Mouse (Mus musculus) MEL-GATA-1-ER (cell line): ENCODE data around the gene Stard3nl.
"Not testable (repeated sequence)": the region's sequence is repeated elsewhere in the genome, so short reads cannot be mapped to it uniquely, and the experiment has no call there.

Experiments used
- DNase-seq: peaks from one replicate; pipeline ENCODE4 v3.0.0-alpha.2; 2012; ENCODE audit warnings: low read depth; ENCODE audit errors: extremely low read depth

The Stard3nl gene

DNA sequence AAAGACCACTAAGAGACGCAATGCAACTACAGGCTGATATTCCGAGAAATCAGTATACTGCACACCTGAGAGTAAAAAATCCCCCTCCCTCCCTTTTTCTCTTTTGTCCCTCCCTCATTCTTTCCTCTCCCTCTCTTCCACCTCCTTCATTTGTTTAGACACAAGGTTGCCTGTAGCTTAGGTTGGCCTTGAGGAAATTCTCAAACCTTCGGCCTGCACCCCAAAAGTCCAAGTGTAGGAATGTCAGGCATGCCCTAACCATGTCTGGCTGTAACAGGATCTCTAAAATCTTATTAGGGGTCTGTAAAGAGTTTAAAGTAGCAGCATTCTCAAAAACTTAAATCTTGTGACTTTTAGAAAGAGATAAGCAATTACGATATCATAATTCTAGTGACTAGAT, 10.4 kb downstream of the Stard3nl start:
- no peak for DNase-seq

DNA sequence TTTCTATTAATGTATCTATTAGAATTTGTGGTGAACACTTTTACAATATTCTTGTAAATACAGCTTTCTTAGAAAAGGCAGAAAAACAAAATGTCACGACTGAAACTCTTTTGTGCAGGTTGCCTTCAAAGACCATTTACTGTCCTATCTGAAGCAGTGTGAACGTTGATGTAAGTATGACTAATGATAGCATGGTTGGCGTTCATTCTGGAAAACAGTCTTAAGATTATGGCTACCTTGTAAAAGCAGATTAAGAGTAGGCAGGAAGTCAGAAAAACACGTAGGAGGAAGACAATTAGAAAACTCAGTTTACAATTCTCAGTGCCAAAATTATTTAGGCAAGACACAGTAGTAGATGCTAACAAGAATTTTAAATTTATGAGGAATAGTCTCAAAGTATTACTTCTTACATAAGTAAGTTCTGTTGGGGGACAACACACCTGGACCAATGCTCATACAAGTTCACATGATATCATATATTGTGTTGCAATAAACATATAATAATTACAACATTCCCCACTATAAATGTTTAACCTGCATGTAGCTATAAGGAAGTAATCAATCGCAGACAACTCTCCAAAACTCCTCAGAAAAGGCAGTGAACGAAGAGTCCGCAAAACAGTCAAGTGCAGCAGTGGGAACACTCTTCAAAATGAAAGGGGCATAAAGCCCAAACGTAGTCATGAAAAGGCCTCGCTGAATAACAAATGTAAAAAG, 14.3 kb downstream of the Stard3nl start:
- no peak for DNase-seq

DNA sequence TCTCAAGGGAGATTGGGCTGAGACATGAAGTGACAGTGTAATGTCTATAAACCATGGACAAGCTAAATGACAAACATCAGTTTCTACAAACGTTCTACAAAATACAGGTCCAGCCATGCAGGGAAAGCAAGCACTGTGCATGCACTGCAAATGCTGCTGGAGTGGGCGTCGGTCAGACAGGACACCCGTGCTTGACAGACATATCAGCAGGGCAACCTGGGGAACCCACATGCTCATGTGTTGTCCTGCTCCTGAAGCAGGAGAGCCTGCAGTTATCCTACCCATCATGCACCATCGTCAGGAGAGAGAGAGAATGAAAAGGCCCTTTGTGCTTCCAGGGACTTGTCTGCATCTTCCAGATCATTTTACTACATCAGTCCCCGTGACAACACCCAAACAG, 16.3 kb downstream of the Stard3nl start:
- no peak for DNase-seq

DNA sequence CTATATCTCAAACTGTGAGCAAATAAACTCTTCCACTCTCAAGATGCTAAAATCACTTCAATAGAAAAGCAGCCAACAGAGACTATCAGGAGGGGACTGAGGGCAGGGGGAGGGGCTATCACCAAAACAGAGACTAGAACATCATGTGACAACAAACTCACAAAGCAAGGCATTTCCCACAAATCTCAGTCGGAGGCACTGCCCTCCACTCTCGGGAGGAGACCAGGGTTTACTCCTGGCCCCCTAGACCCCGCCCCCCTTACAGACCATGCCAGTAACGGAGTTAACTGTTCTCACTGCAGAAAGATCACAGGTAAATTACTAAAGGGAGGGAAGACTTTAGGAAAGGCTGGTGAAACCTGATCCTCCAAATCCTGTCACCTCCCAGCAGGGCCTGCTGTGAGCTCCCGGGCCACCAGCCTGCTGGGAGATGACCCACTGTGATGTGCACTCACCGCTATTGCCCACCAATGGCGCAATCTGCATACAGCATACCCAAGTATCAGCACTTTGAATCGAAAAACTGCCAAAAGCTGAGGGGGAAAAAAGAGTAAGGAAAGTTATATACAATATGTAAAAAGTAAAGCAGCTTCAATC, 23.4 kb downstream of the Stard3nl start:
- DNase-seq, result no peak

DNA sequence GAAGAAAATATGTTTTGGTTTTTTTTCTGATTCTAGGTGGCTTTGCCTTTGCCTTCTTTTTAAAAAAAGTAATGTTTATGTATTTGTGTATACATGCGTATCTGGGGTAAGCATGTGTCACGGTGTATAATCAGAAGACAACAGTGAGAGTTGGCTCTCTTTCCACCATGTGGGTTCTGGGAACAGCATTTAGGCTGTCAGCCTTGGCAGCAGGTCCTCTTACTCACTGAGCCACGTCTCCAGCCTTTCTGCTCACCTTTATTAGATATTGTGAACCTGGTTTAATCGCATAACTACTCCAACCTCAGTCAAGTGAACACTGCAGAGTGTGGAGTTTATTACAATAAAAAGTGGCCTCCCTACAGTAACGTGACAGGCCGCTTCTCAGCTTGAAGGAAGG, 26.8 kb downstream of the Stard3nl start:
- DNase-seq, result no peak

DNA sequence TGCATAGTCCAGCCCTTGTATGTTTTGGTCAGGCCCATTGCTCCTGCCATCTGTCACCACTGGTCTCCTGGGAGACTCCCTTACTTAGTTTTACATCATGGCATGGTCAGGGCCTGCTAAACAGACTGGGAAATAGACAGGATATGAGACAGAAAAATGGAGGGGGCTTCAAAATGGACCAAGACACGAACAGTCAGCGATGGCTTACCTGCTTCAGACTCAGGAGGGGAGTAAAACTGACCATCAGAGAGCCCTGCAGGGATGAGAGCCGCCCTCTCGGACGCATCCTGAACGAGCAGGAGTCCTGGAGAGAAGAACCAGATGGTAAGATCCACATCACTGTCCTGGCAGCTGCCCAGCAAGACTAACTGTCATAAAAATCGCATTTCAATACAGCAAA, 28.1 kb downstream of the Stard3nl start:
- no peak for DNase-seq

DNA sequence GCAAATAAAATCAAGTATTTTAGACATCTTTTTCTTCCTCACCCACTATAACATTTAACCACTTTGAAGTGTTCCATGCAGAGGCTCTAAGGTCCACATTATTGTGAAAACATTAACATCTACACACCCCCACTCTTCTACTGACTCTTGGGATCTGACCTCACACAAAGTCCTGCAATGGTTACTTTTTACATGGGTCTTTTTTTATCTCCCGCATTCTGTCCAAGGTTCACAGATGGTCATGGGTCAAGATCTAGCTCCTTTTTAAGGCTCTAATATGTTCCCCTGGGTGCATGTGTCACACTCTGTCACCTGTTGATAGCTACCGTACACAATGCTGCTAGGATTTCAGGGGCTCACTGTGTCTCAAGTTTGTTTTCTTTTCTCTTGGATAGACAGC, 28.7 kb downstream of the Stard3nl start:
- no peak for DNase-seq

DNA sequence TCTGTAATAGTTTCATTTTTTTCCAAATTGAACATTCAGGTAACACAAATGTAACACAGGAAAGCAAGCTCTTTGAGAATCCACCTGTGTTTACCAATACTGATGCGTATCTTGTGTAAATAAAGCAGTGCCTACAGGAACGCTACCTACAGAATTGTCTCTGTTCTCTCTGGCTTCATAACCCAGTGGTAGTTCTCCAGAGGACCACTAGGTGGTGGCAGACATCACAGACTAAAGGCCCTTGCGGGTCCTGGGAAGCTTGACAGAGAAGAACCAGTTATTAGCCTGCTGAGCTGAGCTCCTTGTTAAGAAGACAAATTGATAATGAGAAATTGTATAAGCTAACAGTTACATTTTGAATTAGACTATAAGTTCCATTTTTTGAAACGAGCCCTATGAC, 30.0 kb downstream of the Stard3nl start:
- peak; percentile 29 for DNase-seq

DNA sequence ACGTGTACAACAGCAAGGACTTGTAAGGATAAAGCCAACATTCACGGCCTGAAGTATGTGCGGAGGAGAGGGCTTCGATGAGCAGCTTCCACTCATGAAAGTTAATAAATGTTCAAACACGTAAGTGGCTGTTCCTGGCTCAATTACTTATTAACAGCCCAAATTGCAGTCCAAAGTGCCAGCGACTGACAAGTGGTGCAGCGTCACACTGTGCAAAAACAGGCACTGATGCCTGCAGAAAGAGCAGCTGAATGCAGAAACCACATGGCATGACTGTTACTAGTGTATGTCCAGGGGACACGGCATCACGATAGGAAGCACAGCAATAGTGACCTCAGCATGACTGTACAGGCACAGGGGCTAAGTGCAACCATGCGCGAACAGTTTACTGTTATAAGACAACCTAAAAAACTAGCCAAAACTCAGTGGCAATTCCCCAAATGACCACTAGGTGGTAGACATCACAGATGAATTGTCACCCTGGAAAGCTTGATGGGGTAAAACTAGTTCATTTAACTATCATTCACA, 31.3 kb downstream of the Stard3nl start:
- DNase-seq, result peak; percentile 33

DNA sequence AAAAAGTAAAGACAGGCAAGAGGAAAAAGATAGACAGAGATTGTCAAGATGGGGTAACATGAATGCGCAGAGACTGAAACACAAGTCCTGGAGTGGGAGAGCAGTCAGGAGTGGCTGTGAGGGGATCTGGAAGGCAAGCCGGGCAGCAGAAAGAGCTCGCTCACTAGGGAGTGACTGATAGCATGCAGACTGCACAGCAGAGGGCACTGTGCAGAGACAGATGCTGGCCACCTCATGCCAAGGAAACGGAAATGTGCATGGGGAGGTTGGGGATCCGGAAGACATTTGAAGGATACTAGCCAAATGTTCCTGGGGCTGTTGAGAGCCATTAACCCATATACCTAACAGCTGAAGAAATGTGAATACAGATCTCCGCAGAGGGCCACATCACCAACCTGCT, 33.2 kb downstream of the Stard3nl start:
- DNase-seq, result no peak

DNA sequence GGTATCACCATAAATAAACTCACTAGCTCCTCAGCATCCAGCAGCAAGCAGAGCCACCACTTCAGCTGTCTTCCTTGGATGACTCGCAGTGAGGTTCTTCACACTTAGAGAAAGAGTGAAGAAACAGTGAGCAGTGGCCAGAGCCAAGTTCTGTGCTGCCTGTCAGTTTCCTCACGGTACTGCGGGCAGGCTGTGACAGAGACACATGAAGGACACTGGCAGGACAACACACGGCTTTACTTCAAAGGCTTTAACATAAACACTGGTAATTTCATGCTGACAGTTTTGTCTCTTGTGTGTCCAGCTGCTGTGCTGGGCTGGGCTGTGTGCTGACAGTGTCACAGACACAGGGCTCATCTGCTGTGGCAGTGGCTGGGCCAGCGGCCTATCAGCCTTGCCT, 37.6 kb downstream of the Stard3nl start:
- DNase-seq, result no peak

DNA sequence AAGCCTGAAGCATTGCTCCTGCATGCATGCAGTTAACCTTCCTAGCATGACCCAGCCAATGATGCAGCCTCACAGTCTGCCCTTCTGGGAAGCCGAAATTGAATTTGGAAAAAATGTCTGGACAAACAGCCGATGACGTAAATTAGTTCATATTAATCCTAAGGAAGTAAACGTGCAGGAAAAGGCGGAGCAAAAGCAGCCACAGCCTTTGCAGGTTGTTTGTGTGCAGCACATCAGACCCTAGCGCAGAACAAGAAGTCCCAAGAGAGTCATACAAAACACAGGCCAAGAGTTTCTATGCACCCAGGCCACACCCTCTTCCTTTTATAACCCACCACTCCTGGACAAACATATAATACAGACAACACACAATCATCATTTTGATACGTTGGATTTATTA, 38.3 kb downstream of the Stard3nl start:
- no peak for DNase-seq

DNA sequence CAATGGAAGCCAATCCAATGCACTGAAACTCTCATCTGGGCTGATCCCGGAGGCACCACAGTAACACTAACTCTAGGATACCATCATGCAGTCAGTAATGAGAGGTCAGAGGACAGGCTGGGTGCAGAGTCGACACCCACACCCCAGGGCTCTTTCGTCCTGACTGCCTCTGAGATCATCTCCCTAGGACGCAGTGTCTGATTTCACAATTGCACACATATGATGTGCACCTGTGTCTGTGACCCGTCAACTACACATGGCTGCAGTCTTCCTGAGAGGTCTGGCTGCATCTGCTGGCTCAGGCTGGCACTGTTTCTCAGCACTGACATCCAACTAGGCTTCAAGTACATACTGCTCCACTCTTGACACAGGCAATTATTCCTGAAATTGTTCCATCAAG, 38.9 kb downstream of the Stard3nl start:
- no peak for DNase-seq

DNA sequence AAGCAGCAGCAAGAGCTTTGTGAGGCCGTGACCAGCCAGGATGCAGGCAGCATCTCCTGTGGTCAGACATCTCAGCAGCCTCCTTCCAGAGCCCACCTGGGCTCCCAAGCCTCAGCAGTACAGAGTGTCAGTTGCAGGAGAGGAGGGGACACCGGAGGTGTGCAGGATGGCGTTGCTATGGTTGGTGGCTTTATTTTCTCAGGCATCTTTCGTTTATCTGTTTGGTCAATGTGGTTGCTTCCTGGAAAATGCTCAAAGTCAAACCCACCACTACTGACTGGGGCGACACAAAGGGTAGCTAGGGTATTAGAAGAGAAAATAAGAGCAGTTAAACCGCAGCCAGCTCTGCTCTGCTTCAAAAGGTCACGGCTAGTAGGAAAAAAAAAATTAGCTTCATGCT, 39.5 kb downstream of the Stard3nl start:
- no peak for DNase-seq

DNA sequence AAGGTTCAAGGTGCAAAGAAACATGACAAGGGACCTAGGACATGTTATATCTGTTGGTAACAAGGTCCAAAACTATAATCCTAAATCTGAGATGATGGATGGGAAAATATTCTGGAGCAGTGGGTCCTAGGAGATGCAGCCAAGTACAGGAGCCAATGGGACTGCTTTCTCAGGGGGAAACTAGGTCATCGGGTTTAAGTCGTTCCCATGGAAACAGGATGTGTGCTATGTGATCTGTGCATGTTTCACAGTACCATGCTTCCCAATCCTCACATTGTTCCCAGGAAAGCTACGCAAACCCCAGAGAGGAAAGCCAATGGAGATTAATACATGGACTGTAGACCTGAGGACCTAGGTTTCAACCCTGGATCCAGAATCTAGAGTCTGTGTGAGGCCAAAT, 42.8 kb downstream of the Stard3nl start:
- no peak for DNase-seq

DNA sequence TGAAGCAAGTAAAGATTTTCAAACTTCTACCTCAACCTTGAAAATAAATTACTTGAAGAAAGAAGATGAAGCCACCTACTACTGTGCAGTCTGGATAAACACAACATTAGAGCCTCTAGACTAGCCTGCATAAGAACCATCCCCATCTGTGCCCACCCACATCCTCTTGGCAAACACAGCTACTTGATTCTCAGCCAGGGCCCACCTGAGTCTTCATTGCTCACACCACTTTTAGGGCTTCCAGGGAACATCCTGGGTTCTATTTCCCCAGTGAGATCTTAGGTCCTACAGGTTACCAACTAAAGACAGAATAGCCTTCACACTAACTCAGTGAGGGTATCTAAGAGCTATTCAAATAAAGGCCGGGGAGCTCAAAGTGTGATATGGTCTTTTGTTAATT, 55.2 kb downstream of the Stard3nl start:
- not testable (repeated sequence) for DNase-seq

DNA sequence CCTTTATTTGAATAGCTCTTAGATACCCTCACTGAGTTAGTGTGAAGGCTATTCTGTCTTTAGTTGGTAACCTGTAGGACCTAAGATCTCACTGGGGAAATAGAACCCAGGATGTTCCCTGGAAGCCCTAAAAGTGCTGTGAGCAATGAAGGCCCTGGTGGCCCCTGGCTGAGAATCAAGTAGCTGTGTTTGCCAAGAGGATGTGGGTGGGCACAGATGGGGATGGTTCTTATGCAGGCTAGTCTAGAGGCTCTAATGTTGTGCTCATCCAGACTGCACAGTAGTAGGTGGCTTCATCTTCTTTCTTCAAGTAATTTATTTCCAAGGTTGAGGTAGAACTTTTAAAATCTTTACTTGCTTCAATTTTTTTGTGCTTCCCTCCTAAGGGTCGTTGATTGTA, 59.3 kb downstream of the Stard3nl start:
- DNase-seq, result not testable (repeated sequence)
